Mouse (Mus musculus): Measurements from ENCODE around the gene Slc38a9. TPM values are rescaled to one million over a fixed set of nuclear protein-coding genes. Genes with fewer than 3 reads are reported as not detected.

Gene Slc38a9
- total and polyA plus RNA-seq, 3 experiments, result 10.8 to 14.1 TPM; not detected in 1

DNA sequence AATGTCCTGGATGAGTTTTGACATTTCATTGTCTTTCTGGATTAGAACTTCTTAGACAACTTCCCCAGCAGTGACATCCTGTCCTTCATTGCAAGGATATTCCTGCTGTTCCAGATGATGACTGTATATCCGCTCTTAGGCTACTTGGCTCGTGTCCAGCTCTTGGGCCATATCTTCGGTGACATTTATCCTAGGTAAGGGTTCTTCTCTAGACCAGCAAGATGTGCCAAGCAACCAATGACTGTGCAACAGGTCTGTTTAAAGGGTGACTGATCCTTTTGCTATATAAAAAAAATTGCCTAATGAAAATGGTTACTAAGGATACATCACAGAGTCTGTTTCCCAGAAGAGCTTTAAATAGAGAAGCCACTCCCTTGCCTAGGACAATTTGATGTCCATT, 65.5 kb downstream of the Slc38a9 start:
- peaks cover 0 to 2% of the 10 kb centered on the region in 2 experiments; a peak in 2 of 4 replicates for H3K36me3 ChIP-seq (ENCODE audit: control insufficient read depth in 1 of 2, insufficient read depth in 2 of 2, low read length in 2 of 2)
- TF ChIP-seq MYC (IDR thresholded peaks at IDR 0.05; ENCODE audit: low read depth, low read length), result no peak
- no peak for TF ChIP-seq NELFE (IDR thresholded peaks at IDR 0.05; ENCODE audit: low read depth, low read length)
- TF ChIP-seq JUND (IDR thresholded peaks at IDR 0.05; ENCODE audit: low read depth, low read length), result no peak
- no peak for TF ChIP-seq GABPA (IDR thresholded peaks at IDR 0.05; ENCODE audit: low read depth, low read length)

DNA sequence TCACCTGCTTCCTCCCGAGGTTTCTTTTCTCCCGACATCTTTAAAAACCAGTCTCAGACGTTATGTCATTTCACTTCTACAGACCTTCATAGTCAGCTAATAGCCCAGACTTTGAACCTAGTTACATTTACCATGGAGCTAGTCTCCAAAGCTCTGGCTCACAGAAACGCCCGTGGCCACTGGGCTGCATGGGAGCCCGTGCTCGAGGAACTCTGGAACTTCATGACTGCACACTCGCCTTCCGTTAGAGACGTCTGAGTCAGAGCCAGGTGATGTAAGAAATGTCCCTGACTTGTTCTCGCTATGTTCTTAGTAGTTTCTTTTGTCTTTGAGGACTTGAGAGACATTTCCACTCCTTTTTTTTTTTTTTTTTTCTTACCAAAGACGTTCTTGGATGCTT, 72.8 kb downstream of the Slc38a9 start:
- no peak for TF ChIP-seq TBP (IDR thresholded peaks at IDR 0.05; ENCODE audit: low read depth, low read length)
- no peak for TF ChIP-seq ETS1 (IDR thresholded peaks at IDR 0.05; ENCODE audit: low read depth, low read length)
- TF ChIP-seq MXI1 (IDR thresholded peaks at IDR 0.05; ENCODE audit: low read depth, low read length), result no peak
- TF ChIP-seq MAFK (IDR thresholded peaks at IDR 0.05; ENCODE audit: borderline replicate concordance, low read depth, low read length), result no peak
- Histone ChIP-seq H3K4me1 (ENCODE audit: control insufficient read depth in 1 of 2, insufficient read depth in 2 of 2, low read length in 2 of 2) (no peaks in the 10 kb centered on the region), H3K79me2 (ENCODE audit: control insufficient read depth, insufficient read depth, low read length, poor library complexity) (no peaks in the 10 kb centered on the region), H3K4me3 (ENCODE audit: control insufficient read depth in 1 of 2, insufficient read depth in 1 of 2, low read depth in 2 of 2, low read length in 2 of 2) (no peak overlapping the region), H3K27me3 (ENCODE audit: control insufficient read depth in 1 of 2, insufficient read depth in 2 of 2, low read length in 2 of 2) (no peaks in the 10 kb centered on the region), H3K27ac (ENCODE audit: control insufficient read depth, low read depth, low read length) (no peak overlapping the region), H3K36me3 (ENCODE audit: control insufficient read depth in 1 of 2, insufficient read depth in 2 of 2, low read length in 2 of 2) (peaks cover 0 to 3% of the 10 kb centered on the region in 2 experiments; a peak in 2 of 4 replicates), H3K9me3 (replicated peaks; ENCODE audit: insufficient read depth, low read length) (no peaks in the 10 kb centered on the region), H3K9ac (ENCODE audit: control insufficient read depth, low read depth, low read length, poor library complexity, severe bottlenecking) (no peak overlapping the region)
- no peak for DNase-seq (ENCODE audit: low read depth, low spot score)

More for the DNA sequence above, 65.5 kb downstream of the Slc38a9 start:
- H3K9ac ChIP-seq (ENCODE audit: control insufficient read depth, low read depth, low read length, poor library complexity, severe bottlenecking), result no peak overlapping the region
- H3K79me2 ChIP-seq (ENCODE audit: control insufficient read depth, insufficient read depth, low read length, poor library complexity), result no peaks in the 10 kb centered on the region
- no peak overlapping the region for H3K4me3 ChIP-seq (ENCODE audit: control insufficient read depth in 1 of 2, insufficient read depth in 1 of 2, low read depth in 2 of 2, low read length in 2 of 2)
- no peak overlapping the region for H3K27ac ChIP-seq (ENCODE audit: control insufficient read depth, low read depth, low read length)
- no peak for DNase-seq (ENCODE audit: low read depth, low spot score)
- H3K9me3 ChIP-seq (replicated peaks; ENCODE audit: insufficient read depth, low read length), result no peaks in the 10 kb centered on the region
- no peaks in the 10 kb centered on the region for H3K27me3 ChIP-seq (ENCODE audit: control insufficient read depth in 1 of 2, insufficient read depth in 2 of 2, low read length in 2 of 2)
- no peaks in the 10 kb centered on the region for H3K4me1 ChIP-seq (ENCODE audit: control insufficient read depth in 1 of 2, insufficient read depth in 2 of 2, low read length in 2 of 2)

DNA sequence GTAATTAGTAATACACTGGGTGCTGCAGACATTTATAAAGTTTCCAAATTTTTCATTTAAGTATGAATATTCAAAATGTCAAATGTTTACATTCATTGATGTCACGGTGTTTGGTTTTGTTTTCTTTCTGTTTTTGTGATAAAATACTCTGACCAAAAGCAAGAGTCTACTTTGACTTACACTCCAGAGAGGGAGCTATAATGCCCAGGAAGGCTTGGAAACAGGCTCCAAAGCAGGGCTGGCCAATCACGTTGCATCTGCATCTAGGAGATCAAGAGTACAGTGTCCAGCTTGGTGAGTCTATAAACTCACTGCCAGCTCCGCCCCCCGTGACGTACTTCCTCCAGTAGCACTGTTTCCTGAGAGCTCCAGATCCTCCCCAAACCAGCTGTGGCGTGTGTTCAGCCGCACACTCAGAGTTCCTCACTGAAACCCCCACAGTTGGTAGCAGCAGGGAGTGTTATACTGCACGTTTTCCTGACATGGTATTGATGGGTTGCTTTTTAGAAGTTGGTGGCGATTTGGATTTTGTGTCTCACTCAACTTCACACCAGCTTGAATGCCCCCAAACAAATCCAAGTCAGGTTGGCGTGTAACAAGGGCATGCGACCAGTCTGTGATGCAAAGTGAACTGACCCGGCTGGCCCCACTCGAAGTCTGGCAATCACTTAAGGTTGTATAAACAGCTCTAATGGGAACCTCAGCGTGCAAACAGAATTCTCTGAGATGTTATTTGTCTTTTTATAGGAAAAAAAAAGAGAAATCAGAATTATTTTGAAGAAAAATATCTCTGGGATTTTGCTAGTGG, 74.6 kb downstream of the Slc38a9 start:
- DNase-seq (ENCODE audit: low read depth, low spot score), result no peak
- H3K27me3 ChIP-seq (ENCODE audit: control insufficient read depth in 1 of 2, insufficient read depth in 2 of 2, low read length in 2 of 2), result no peaks in the 10 kb centered on the region
- H3K9ac ChIP-seq (ENCODE audit: control insufficient read depth, low read depth, low read length, poor library complexity, severe bottlenecking), result no peak overlapping the region
- H3K4me3 ChIP-seq (ENCODE audit: control insufficient read depth in 1 of 2, insufficient read depth in 1 of 2, low read depth in 2 of 2, low read length in 2 of 2), result no peak overlapping the region
- no peak overlapping the region for H3K27ac ChIP-seq (ENCODE audit: control insufficient read depth, low read depth, low read length)
- TF ChIP-seq TAL1 (IDR thresholded peaks at IDR 0.05; ENCODE audit: low read length), result no peak
- TF ChIP-seq E2F4 (IDR thresholded peaks at IDR 0.05; ENCODE audit: borderline replicate concordance, low read depth, low read length), result no peak
- no peak for TF ChIP-seq EP300 (IDR thresholded peaks at IDR 0.05; ENCODE audit: low read depth in 1 of 2, low read length in 2 of 2)
- no peak for TF ChIP-seq CTCF (IDR thresholded peaks at IDR 0.05 in 2 of 3, conservative IDR thresholded peaks at IDR 0.05 in 1 of 3; ENCODE audit: control insufficient read depth in 1 of 3, insufficient read depth in 1 of 3, low read depth in 2 of 3, low read length in 3 of 3, poor library complexity in 1 of 3, severe bottlenecking in 1 of 3)
- no peak for TF ChIP-seq USF1 (IDR thresholded peaks at IDR 0.05; ENCODE audit: low read depth, low read length)
- TF ChIP-seq POLR2A (IDR thresholded peaks at IDR 0.05; ENCODE audit: control insufficient read depth in 1 of 2, insufficient read depth in 1 of 2, low read depth in 1 of 2, low read length in 2 of 2, poor library complexity in 1 of 2), result no peak
- no peak for TF ChIP-seq MYB (IDR thresholded peaks at IDR 0.05; ENCODE audit: low read depth, low read length)
- no peak for TF ChIP-seq NRF1 (IDR thresholded peaks at IDR 0.05; ENCODE audit: insufficient read depth, low read depth, low read length, poor library complexity, severe bottlenecking)
- TF ChIP-seq ETS1 (IDR thresholded peaks at IDR 0.05; ENCODE audit: low read depth, low read length), result no peak
- no peak for TF ChIP-seq SMC3 (IDR thresholded peaks at IDR 0.05; ENCODE audit: low read depth, low read length)
- TF ChIP-seq POLR2AphosphoS2 (IDR thresholded peaks at IDR 0.05; ENCODE audit: low read length), result no peak
- TF ChIP-seq BHLHE40 (IDR thresholded peaks at IDR 0.05; ENCODE audit: borderline replicate concordance, low read depth, low read length), result no peak
- no peak for TF ChIP-seq RCOR1 (IDR thresholded peaks at IDR 0.05; ENCODE audit: low read depth, low read length)
- no peaks in the 10 kb centered on the region for H3K79me2 ChIP-seq (ENCODE audit: control insufficient read depth, insufficient read depth, low read length, poor library complexity)
- no peaks in the 10 kb centered on the region for H3K9me3 ChIP-seq (replicated peaks; ENCODE audit: insufficient read depth, low read length)
- no peaks in the 10 kb centered on the region for H3K4me1 ChIP-seq (ENCODE audit: control insufficient read depth in 1 of 2, insufficient read depth in 2 of 2, low read length in 2 of 2)
- H3K36me3 ChIP-seq (ENCODE audit: control insufficient read depth in 1 of 2, insufficient read depth in 2 of 2, low read length in 2 of 2), result peaks cover 0 to 2% of the 10 kb centered on the region in 2 experiments; a peak in 1 of 4 replicates

All from MEL (cell line).